Mouse (Mus musculus) T-cell, adult 66 days (primary cell): Measurements from ENCODE around the gene Btbd35f7. TPM values are rescaled to one million over a fixed set of nuclear protein-coding genes. Genes with fewer than 3 reads are reported as not detected.

Experiments used
- total RNA-seq, 2 experiments: library from RNA; stranded (reverse); gene quantifications; 3 replicates in 1 of 2; 4 replicates in 1 of 2; pipeline ENCODE4 v1.2.4; 2023

Gene Btbd35f7
- not detected for total RNA-seq

DNA sequence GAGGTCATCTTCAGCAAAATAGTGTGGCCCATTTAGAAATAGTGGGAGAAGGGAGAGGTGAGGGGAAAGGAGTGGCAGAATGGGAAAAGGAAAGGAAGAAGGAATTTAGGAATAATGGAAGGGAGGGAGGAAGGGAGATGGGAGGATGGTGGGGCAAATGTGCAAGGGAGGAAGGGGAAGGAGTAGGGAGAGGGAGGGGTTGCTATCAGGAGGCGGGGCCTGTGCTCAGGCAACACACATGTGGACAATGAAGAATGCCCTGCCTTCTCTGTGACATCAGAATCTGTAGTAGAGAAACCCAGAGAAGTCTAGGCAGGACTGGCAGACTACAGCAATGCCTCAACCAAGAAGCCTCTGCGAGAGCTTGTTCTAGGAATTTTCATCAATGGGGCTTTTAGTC, at the start of gene Btbd35f7:
TSS of gene Btbd35f7 (plus strand) at position 301 of the 400 bp plus-strand sequence.

Other genes starting within 250 kb of the Btbd35f7 start
- gene Mycs, start 199.8 kb upstream of the Btbd35f7 start, total RNA-seq = not detected